Mouse (Mus musculus) lung, embryonic 15.5 days (tissue): ENCODE measurements around the gene Gli2. TPM values are rescaled to one million over a fixed set of nuclear protein-coding genes. Genes with fewer than 3 reads are reported as not detected.
A peak's percentile ranks its signal among the peaks of the same experiment; 100 is the strongest.

Source experiments
- ATAC-seq: fragments of 200-750 bp; cut with Nextera tagmentation; 2 replicates; pipeline ENCODE4 v1.8.0; 2017; ENCODE audit warnings: moderate number of reproducible peaks, borderline replicate concordance; ENCODE audit not compliant: low FRiP score, low TSS enrichment; ENCODE audit errors: extremely low read depth
- H3K27ac ChIP-seq: fragments of 300-500 bp; sonication (generic); 2 replicates; pipeline ENCODE4 v1.5.1; 2015; ENCODE audit warnings: moderate library complexity, mild to moderate bottlenecking, inconsistent platforms
- H3K27me3 ChIP-seq: fragments of 300-500 bp; sonication (generic); 2 replicates; pipeline ENCODE4 v1.6.1; 2015; ENCODE audit warnings: inconsistent platforms
- H3K36me3 ChIP-seq: fragments of 300-500 bp; sonication (generic); 2 replicates; pipeline ENCODE4 v1.6.1; 2015; ENCODE audit warnings: inconsistent platforms
- H3K4me1 ChIP-seq: fragments of 300-500 bp; sonication (generic); 2 replicates; pipeline ENCODE4 v1.6.1; 2015; ENCODE audit warnings: inconsistent platforms
- H3K4me2 ChIP-seq: fragments of 300-500 bp; sonication (generic); 2 replicates; pipeline ENCODE4 v1.6.1; 2015; ENCODE audit warnings: inconsistent platforms, mild to moderate bottlenecking, moderate library complexity
- H3K4me3 ChIP-seq: fragments of 300-500 bp; sonication (generic); 2 replicates; pipeline ENCODE4 v1.5.1; 2015; ENCODE audit warnings: mild to moderate bottlenecking, inconsistent platforms
- H3K9ac ChIP-seq: fragments of 300-500 bp; sonication (generic); 2 replicates; pipeline ENCODE4 v1.6.1; 2015; ENCODE audit warnings: inconsistent platforms
- H3K9me3 ChIP-seq: fragments of 300-500 bp; sonication (generic); 2 replicates; pipeline ENCODE4 v1.6.1; 2016; ENCODE audit warnings: inconsistent platforms
- WGBS: fragments of 180-500 bp; shearing (Covaris S2); methylation state at CpG from one replicate; pipeline ENCODE4 v1.1.7; 2015; 5-methylcytosine and 5-hydroxymethylcytosine counted together
- polyA plus RNA-seq: library from polyadenylated mRNA; unstranded; fragments of >200 nt; fragmentation: Nextera tagmentation; extraction: Ambion mirVana; gene quantifications from 2 replicates; pipeline ENCODE4 v1.2.1, GENCODE M21; 2015

Gene Gli2
- polyA plus RNA-seq, 1 experiment from 2014 or later = 7.5 TPM

DNA sequence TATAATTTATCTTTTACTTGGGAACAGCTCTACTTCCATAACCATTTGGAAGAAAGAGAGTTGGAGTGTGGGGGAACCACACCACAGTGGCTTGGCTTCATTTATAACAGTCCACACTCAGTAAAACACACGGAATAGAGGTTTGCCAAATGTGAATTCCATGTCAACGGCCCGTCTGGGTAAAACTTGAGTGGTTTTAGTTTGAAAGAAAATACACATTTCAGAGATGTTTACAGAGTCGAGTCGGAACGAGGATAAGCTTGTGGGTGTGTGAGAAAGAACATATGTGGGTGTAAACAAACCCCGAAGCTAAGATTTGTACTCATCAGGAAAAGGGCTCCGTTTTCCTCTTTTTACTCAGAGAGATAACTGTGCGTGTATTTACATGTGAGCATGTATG lies 145.8 kb downstream of the Gli2 start:
- Histone ChIP-seq H3K4me2 (no peak overlapping the region), H3K27me3 (peaks cover 78% of the 10 kb centered on the region), H3K36me3 (no peaks in the 10 kb centered on the region), H3K4me3 (no peak overlapping the region), H3K9ac (no peak overlapping the region), H3K9me3 (no peaks in the 10 kb centered on the region), H3K4me1 (peaks cover 34% of the 10 kb centered on the region), H3K27ac (peak overlapping the region; percentile 61; the same call in 1 of the 2 replicates)
- ATAC-seq = peak; percentile 47; the same call in 1 of the 2 replicates
- 17% methylated on average over 9 of the region's 9 CpGs for WGBS

DNA sequence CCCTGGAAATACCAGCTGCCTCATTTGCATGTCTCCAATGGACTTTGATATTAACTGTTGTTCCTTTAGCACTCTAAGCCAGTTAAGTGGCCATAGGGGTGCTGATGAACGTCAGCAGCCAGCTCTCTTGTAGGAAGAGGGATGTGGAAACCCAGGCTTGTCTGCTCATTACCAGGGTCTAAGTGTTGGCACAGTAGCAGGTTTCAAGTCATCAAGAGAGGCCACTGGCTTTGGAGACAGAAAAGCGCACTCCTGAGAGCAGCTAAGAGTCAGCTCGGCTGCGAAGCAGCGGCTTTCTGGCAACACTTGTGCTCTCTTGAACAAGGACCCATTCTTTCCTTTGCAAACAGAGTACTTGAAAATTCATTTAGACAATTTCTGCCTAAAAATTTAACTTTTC lies 148.1 kb downstream of the Gli2 start:
- H3K4me2 ChIP-seq = no peak overlapping the region
- 51% methylated on average over 5 of the region's 5 CpGs for WGBS
- no peak overlapping the region for H3K9ac ChIP-seq
- no peak overlapping the region for H3K4me3 ChIP-seq
- H3K9me3 ChIP-seq = no peaks in the 10 kb centered on the region
- peaks cover 78% of the 10 kb centered on the region for H3K27me3 ChIP-seq
- H3K27ac ChIP-seq = no peak overlapping the region
- H3K36me3 ChIP-seq = no peaks in the 10 kb centered on the region
- peaks cover 37% of the 10 kb centered on the region for H3K4me1 ChIP-seq
- no peak for ATAC-seq

DNA sequence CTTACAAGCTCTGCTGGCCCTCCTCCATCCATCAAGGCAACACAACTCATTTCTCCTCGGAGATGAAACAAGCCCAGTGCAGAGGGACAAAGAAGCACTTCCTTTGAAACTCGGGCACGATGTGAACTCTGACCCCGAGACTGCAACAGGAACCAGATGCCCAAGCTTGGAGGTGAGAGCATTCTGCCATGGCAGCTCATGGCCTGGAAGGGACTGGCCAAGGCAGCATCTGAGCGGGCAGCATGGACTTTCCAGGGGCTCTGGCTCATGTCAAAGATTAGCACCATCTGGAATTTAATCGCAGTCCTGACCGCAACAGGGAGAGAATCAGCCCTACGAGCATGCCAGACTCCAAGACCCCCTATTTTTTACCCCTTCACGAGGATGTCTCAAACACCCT lies 148.5 kb downstream of the Gli2 start:
- Histone ChIP-seq H3K9ac (no peak overlapping the region), H3K9me3 (no peaks in the 10 kb centered on the region), H3K4me1 (peaks cover 37% of the 10 kb centered on the region), H3K4me2 (no peak overlapping the region), H3K36me3 (no peaks in the 10 kb centered on the region), H3K4me3 (no peak overlapping the region), H3K27ac (no peak overlapping the region), H3K27me3 (peaks cover 78% of the 10 kb centered on the region)
- WGBS = 40% methylated on average over 9 of the region's 9 CpGs
- no peak for ATAC-seq

DNA sequence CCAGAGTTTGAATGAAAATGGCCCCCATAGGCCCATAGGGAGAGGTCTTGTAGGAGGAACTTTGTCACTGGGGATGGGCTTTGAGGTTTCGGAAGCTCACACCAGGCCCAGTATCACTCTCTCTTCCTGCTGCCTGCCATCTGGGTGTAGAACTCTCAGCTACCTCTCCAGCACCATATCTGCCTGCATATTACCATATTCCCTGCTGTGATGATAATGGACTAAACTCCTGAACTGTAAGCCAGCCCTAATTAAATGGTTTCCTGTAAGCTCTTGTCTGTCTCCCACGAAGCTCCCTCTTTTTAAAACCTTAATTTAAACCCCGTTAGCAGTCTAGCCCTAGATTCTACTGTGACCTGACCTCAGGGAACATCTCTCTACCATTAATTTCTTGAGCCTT lies 149.0 kb downstream of the Gli2 start:
- Histone ChIP-seq H3K9me3 (no peaks in the 10 kb centered on the region), H3K4me1 (peaks cover 37% of the 10 kb centered on the region), H3K27me3 (peaks cover 78% of the 10 kb centered on the region), H3K4me3 (no peak overlapping the region), H3K27ac (no peak overlapping the region), H3K4me2 (no peak overlapping the region), H3K36me3 (no peaks in the 10 kb centered on the region), H3K9ac (no peak overlapping the region)
- 69% methylated on average over 3 of the region's 3 CpGs for WGBS
- no peak for ATAC-seq

DNA sequence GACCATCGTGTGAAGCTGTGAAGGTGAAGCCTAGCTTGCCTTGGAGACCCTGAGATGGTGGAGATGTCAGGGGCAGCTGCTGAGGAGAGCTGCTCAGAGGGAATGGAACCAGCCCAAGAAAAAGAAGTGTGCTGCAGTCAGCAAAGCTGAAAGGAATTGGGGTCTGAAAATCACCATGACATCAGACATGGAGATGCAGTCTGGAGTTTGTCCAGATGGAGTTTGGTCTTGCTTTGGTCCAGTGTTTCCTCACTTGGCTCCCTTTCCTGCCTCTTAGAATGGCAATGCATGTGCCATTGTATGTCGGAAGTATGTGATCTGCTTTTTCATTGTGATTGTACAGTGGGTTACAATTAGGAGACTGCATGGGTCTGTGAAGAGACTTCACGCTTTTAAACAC lies 149.7 kb downstream of the Gli2 start:
- Histone ChIP-seq H3K4me1 (peaks cover 37% of the 10 kb centered on the region), H3K27ac (no peak overlapping the region), H3K4me3 (no peak overlapping the region), H3K36me3 (no peaks in the 10 kb centered on the region), H3K27me3 (peaks cover 78% of the 10 kb centered on the region), H3K9ac (no peak overlapping the region), H3K4me2 (no peak overlapping the region), H3K9me3 (no peaks in the 10 kb centered on the region)
- 86% methylated on average over 3 of the region's 3 CpGs for WGBS
- ATAC-seq = no peak

DNA sequence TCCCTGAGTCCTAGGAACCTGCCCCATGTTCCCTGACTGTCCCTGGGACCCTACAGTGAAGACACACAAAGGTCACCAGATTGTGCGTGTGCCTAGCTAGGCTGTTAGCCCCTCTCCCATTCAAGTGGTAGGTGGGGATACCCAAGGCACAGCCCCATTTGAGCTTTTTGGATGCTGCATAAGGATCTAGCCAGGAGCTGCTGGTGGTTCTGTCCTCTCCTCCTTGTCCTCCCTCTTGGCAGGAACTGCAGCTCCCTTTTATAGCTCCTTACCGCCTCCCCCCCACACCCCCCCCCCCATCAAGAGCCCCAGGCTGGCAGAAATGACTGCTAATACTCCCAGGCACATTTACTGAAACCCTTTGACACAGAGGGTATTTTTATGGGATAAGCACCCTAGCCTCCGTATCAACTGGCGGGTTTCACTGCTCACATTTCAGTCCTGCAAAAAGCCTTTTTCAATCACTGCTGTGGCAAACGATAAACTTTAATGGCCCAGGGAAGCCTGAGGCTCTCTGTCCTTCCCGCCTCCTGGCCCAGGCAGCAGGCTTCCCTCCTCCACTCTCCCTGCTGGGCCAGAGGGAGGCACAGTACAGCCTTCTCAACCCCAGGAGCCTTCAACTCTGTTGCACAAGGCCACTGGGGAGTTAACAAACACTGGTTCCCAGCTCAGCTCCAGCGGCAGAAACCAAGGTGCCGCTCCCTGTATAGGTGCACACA lies 151.4 kb downstream of the Gli2 start:
- H3K4me2 ChIP-seq = no peak overlapping the region
- peaks cover 68% of the 10 kb centered on the region for H3K27me3 ChIP-seq
- no peak overlapping the region for H3K27ac ChIP-seq
- no peaks in the 10 kb centered on the region for H3K36me3 ChIP-seq
- no peak for ATAC-seq
- peaks cover 25% of the 10 kb centered on the region for H3K4me1 ChIP-seq
- 37% methylated on average over 8 of the region's 8 CpGs for WGBS
- no peaks in the 10 kb centered on the region for H3K9me3 ChIP-seq
- no peak overlapping the region for H3K4me3 ChIP-seq
- no peak overlapping the region for H3K9ac ChIP-seq

DNA sequence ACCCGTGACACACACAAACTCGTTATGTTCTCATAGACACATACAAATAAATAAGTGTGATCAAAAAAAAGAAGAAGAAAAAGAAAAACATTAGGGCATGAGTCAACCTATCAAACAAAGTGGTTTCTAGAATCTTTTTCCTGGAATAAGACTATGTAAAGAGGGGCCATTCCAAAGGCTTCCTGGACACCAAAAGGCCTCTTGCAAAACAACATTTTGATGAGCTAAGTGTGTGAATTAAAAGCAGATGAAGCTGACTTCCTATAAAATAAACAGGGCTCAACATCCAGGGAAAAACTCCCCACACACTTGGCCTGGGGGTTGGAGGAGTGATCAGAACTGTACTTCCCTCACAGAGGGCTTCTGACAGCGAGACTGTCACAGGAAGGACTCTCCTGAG lies 155.1 kb downstream of the Gli2 start:
- Histone ChIP-seq H3K4me3 (no peak overlapping the region), H3K4me1 (peaks cover 4% of the 10 kb centered on the region; the same call in 1 of the 2 replicates), H3K4me2 (no peak overlapping the region), H3K27ac (no peak overlapping the region), H3K9ac (no peak overlapping the region), H3K9me3 (no peaks in the 10 kb centered on the region), H3K27me3 (peaks cover 63% of the 10 kb centered on the region), H3K36me3 (no peaks in the 10 kb centered on the region)
- no peak for ATAC-seq
- 65% methylated on average over 3 of the region's 3 CpGs for WGBS

DNA sequence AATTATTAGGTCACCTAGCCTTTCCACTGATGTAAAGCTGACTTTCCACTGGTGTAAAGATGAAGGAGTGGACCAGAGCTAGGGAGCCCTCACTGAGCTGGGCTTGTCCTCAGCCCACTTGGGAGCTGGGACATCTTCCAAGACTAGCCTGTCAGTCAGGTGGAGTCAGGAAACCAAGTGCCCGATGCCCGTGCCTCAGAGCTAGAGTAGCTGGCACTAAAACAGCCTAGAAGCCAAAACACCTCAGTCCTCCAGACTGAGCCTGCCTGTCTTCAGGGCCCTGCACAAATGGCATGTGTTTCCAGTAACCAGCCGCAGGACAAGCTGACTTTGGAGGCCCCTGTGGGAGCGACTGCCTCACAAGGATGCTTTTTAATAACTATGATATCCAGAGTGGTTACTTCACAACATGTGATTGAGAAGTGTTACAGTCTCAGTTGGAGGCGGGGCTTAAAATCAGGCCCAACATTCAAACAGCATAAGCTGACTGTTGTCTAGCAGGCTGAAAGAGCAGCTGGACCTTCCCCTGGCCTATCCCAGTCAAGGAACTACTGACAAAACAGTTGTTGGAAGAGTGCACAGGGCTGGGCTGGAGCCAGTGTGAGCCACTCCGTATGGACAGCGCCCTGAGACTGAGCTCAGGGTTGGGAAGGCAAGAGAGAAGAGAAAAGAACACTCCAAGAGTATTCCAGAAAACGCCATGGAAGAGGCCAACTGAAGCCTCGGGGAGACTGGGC lies 158.2 kb downstream of the Gli2 start:
- no peak overlapping the region for H3K4me3 ChIP-seq
- H3K9me3 ChIP-seq = no peaks in the 10 kb centered on the region
- peak; percentile 50; the same call in 1 of the 2 replicates for ATAC-seq
- 67% methylated on average over 9 of the region's 9 CpGs for WGBS
- peaks cover 52% of the 10 kb centered on the region for H3K27me3 ChIP-seq
- no peaks in the 10 kb centered on the region for H3K36me3 ChIP-seq
- no peak overlapping the region for H3K4me2 ChIP-seq
- no peaks in the 10 kb centered on the region for H3K4me1 ChIP-seq
- H3K9ac ChIP-seq = no peak overlapping the region
- no peak overlapping the region for H3K27ac ChIP-seq

DNA sequence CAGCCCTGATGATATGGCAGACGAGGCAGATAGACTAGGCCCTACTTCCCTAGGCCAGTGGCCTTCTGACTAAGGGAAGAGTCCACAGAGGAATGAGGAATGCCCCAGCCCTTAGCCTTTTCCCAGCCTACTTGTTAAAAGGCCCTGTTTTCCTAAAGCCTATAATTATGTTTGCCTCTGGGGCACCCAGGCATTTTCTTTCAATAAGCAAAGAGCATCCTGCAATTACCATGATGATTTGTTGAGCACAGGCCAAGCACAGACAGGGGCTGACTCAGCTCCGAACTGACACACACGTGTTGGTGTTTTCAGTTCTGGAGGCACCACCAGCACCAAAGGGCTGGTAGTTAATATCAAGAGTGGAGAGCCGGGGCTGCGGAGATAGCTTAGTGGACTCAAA lies 162.0 kb downstream of the Gli2 start:
- no peak overlapping the region for H3K27ac ChIP-seq
- H3K36me3 ChIP-seq = no peaks in the 10 kb centered on the region
- H3K4me1 ChIP-seq = no peaks in the 10 kb centered on the region
- no peak overlapping the region for H3K4me2 ChIP-seq
- no peak overlapping the region for H3K4me3 ChIP-seq
- no peaks in the 10 kb centered on the region for H3K9me3 ChIP-seq
- WGBS = 73% methylated on average over 5 of the region's 5 CpGs
- H3K9ac ChIP-seq = no peak overlapping the region
- H3K27me3 ChIP-seq = peaks cover 31% of the 10 kb centered on the region; the same call in 1 of the 2 replicates
- ATAC-seq = no peak

DNA sequence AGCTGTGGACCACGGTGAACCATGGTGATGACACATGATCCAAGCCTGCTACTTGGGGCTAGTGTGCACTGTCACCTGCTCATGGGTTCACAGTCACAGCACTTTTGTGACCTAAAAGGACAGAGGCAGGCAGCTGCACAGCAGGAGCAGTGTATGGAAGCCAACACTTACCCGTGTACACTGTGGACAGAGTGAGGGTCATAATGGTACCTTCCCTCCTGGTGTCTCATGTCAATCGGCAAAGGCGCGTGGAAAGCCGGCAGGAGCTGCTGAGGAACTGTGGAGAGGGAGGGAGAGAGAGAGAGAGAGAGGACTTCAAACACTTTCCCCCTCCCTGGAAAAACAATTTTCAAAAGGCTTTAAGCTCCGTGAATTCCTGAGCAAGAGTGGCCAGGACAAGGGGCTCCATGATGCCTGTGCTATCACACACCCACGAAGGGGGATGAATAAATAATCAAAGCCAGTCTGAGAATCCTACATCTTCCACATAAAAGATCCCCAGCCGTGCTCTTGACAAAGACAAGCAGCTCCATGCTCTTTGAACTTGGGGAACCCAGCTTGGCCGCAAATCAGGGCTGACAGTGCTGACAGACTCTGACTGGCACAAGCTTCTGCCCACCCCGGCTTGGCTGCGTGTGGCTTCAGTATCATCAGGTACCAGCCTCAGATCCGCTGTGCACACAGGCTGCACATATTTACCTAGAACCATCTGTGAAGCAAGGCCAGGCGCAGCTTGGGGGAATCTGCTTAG lies 163.1 kb downstream of the Gli2 start:
- H3K27ac ChIP-seq = no peak overlapping the region
- H3K27me3 ChIP-seq = peaks cover 22% of the 10 kb centered on the region; the same call in 1 of the 2 replicates
- no peak for ATAC-seq
- no peak overlapping the region for H3K4me3 ChIP-seq
- H3K4me2 ChIP-seq = no peak overlapping the region
- H3K36me3 ChIP-seq = peaks cover 2% of the 10 kb centered on the region; the same call in 1 of the 2 replicates
- H3K9me3 ChIP-seq = no peaks in the 10 kb centered on the region
- no peak overlapping the region for H3K9ac ChIP-seq
- 45% methylated on average over 14 of the region's 14 CpGs for WGBS
- H3K4me1 ChIP-seq = no peaks in the 10 kb centered on the region

DNA sequence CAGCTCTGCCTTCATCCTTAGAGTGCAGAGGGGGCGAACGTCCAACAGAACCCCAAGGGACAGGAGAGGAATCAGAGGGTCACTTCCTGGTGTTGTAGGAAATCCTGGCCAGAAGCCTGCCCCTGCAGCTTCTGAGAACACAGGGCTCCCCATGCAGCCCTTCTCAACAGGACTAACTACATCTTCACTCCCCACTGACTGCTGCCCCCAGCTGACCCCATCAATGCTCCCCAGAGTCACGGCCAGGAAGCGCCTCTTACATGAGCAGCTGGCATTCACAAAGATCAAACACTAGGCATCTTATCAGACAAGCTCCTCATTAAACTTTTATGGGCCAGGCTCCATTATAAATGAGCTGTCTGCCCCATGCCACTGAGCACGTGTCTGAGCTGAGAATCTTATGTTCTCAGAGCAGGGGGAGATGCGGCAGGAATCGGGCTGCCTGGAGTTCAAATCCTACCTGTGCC lies 172.6 kb downstream of the Gli2 start:
- 28% methylated on average over 7 of the region's 7 CpGs for WGBS
- Histone ChIP-seq H3K4me2 (no peak overlapping the region), H3K4me3 (no peak overlapping the region), H3K36me3 (peaks cover 4% of the 10 kb centered on the region; the same call in 1 of the 2 replicates), H3K9ac (no peak overlapping the region), H3K9me3 (no peaks in the 10 kb centered on the region), H3K27ac (no peak overlapping the region), H3K4me1 (peaks cover 12% of the 10 kb centered on the region), H3K27me3 (no peaks in the 10 kb centered on the region)
- peak; percentile 43; the same call in 1 of the 2 replicates for ATAC-seq
